Mouse (Mus musculus): ENCODE data around the gene Dnah6.

- TF ChIP-seq CTCF (IDR thresholded peaks at IDR 0.05; ENCODE audit: borderline replicate concordance, extremely low read depth, insufficient read depth, insufficient read length): no peak
- TF ChIP-seq POLR2A (IDR thresholded peaks at IDR 0.05; ENCODE audit: borderline replicate concordance, extremely low read depth, insufficient read depth, insufficient read length, poor library complexity, severe bottlenecking): no peak
Measured at GRCm38 (mm10) chr6:73003601-73004000, 217.8 kb downstream of the Dnah6 start.
